Mouse (Mus musculus) forebrain, embryonic 14.5 days (tissue): ENCODE measurements around the gene Ttll1. TPM values are rescaled to one million over a fixed set of nuclear protein-coding genes. Genes with fewer than 3 reads are reported as not detected.

Experiments used
- ATAC-seq: fragments of 200-750 bp; cut with Nextera tagmentation; 2 replicates; pipeline ENCODE4 v1.8.0; 2017; ENCODE audit warnings: mild to moderate bottlenecking, moderate library complexity
- DNase-seq: peaks from one replicate; pipeline ENCODE4 v3.0.0-alpha.2; 2015; ENCODE audit warnings: low spot score
- H3K27ac ChIP-seq: fragments of 300-500 bp; sonication (generic); 2 replicates; pipeline ENCODE4 v1.5.1; 2014; ENCODE audit warnings: low read depth, mild to moderate bottlenecking, control low read depth, low read length, moderate library complexity
- H3K27me3 ChIP-seq: fragments of 300-500 bp; sonication (generic); replicated peaks from 2 replicates; pipeline ENCODE4 v1.6.1; 2014; ENCODE audit warnings: low read length, control low read depth, mixed read lengths; ENCODE audit not compliant: control insufficient read depth, insufficient read depth
- H3K36me3 ChIP-seq: fragments of 300-500 bp; sonication (generic); 2 replicates; pipeline ENCODE4 v1.6.1; 2014; ENCODE audit warnings: low read length, control low read depth; ENCODE audit not compliant: control insufficient read depth, insufficient read depth
- H3K4me1 ChIP-seq: fragments of 300-500 bp; sonication (generic); 2 replicates; pipeline ENCODE4 v1.6.1; 2014; ENCODE audit warnings: antibody characterized with exemption, low read length, control low read depth; ENCODE audit not compliant: control insufficient read depth, insufficient read depth
- H3K4me2 ChIP-seq: fragments of 300-500 bp; sonication (generic); 2 replicates; pipeline ENCODE4 v1.6.1; 2014; ENCODE audit warnings: mild to moderate bottlenecking, control low read depth, low read length
- H3K4me3 ChIP-seq: fragments of 300-500 bp; sonication (generic); 2 replicates; pipeline ENCODE4 v1.5.1; 2014; ENCODE audit warnings: low read depth, low read length, control low read depth
- H3K9ac ChIP-seq: fragments of 300-500 bp; sonication (generic); 2 replicates; pipeline ENCODE4 v1.6.1; 2014; ENCODE audit warnings: mild to moderate bottlenecking, low read length, control low read depth, moderate library complexity
- H3K9me3 ChIP-seq: fragments of 300-500 bp; sonication (generic); replicated peaks from 2 replicates; pipeline ENCODE4 v1.6.1; 2016; ENCODE audit warnings: low read length, control low read depth, mixed read lengths; ENCODE audit not compliant: control insufficient read depth
- WGBS: fragments of 180-500 bp; shearing (Covaris S2); extraction: QIAGEN DNeasy Blood & Tissue Kit; methylation state at CpG from one replicate; pipeline ENCODE4 v1.1.7; 2014; 5-methylcytosine and 5-hydroxymethylcytosine counted together
- polyA plus RNA-seq: library from polyadenylated mRNA; unstranded; fragments of >200 nt; fragmentation: Nextera tagmentation; extraction: Ambion mirVana; gene quantifications from 2 replicates; pipeline ENCODE4 v1.2.1, GENCODE M21; 2014

Ttll1 gene
- polyA plus RNA-seq, 1 experiment from 2014 or later = 35.5 TPM

DNA sequence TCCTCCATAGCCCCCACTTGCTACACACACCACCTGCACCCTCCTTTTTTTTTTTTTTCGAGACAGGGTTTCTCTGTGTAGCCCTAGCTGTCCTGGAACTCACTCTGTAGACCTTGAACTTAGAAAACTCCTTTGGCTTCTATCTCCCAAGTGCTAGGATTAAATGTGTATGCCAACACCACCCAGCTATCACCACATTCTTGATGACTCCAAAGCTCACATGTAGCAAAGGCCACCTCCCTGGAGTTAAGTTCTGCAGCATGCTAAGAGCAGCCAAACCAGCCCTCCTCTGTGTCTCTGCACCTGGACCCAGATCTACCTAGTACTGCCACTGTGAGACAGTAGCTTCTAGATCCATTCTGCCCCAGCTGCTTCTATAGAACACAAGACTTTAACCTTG lies 53.2 kb downstream of the Ttll1 start:
- no peak for DNase-seq
- H3K4me2 ChIP-seq = no peak overlapping the region
- H3K27ac ChIP-seq = no peak overlapping the region
- WGBS = 91% methylated on average over 1 of the region's 1 CpGs
- no peaks in the 10 kb centered on the region for H3K36me3 ChIP-seq
- H3K4me1 ChIP-seq = no peaks in the 10 kb centered on the region
- no peak overlapping the region for H3K4me3 ChIP-seq
- no peak overlapping the region for H3K9ac ChIP-seq
- no peak for ATAC-seq
- H3K27me3 ChIP-seq = no peaks in the 10 kb centered on the region
- H3K9me3 ChIP-seq = no peaks in the 10 kb centered on the region

DNA sequence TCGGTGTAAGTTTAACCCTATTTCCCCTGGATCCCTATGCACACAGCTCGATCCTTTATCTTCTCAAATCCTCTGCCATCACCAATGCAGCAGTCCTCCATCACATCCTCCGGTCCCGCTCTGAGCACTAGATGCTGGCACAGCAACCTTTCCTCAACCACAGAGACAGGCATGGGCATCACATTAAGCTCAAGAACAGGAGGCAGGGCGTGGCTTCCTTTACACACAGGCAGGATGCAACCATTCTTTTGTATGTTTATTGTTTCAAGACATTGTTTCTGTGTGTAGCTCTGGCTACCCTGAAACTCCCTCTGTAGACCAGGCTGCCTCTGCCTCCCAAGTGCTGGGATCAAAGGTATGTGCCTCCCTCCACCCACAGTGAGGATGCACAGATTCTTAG lies 55.1 kb downstream of the Ttll1 start:
- H3K9me3 ChIP-seq = no peaks in the 10 kb centered on the region
- DNase-seq = no peak
- H3K27me3 ChIP-seq = no peaks in the 10 kb centered on the region
- no peaks in the 10 kb centered on the region for H3K36me3 ChIP-seq
- 93% methylated on average over 5 of the region's 5 CpGs for WGBS
- ATAC-seq = no peak
- no peak overlapping the region for H3K4me3 ChIP-seq
- no peak overlapping the region for H3K9ac ChIP-seq
- no peak overlapping the region for H3K4me2 ChIP-seq
- H3K4me1 ChIP-seq = no peaks in the 10 kb centered on the region
- no peak overlapping the region for H3K27ac ChIP-seq

DNA sequence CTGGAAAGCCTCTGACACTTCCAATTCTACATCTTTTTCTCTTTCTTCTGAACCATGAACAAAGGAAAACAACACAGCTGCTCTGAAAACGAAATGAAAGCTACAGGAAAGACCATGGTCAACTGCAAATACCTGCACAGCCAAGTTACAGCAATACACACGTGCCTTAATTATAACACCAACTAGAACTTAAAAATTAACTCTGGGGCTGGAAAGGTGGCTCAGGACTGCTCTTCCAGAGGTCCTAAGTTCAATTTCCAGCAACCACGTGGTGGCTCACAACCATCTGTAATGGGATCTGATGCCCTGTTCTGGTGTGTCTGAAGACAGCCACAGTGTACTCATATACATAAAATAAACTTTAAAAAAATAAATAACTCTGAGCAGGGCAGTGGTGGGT lies 55.7 kb downstream of the Ttll1 start:
- ATAC-seq (no peak), DNase-seq (no peak)
- Histone ChIP-seq H3K27ac (no peak overlapping the region), H3K36me3 (no peaks in the 10 kb centered on the region), H3K9me3 (no peaks in the 10 kb centered on the region), H3K4me3 (no peak overlapping the region), H3K9ac (no peak overlapping the region), H3K4me1 (no peaks in the 10 kb centered on the region), H3K27me3 (no peaks in the 10 kb centered on the region), H3K4me2 (no peak overlapping the region)
- 86% methylated on average over 3 of the region's 3 CpGs for WGBS

DNA sequence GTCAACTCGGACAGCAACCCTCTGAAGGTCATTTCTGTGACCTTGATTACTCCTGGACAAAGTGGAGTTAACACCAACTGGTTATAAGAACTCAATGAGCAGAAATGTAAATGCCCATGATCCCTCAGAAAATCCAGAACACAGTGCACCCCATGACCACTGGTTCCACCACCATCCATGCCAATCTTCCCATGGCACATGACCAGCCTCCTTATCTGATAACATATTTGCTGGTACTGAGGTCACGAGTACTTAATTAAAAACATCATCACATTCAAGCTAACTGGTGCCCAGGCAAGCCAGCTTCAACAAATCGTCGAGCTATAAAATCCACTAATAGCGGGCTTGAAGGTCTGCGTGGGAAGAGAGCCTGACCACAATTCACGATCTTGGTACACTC lies 56.3 kb downstream of the Ttll1 start:
- no peaks in the 10 kb centered on the region for H3K27me3 ChIP-seq
- DNase-seq = no peak
- H3K9ac ChIP-seq = no peak overlapping the region
- H3K4me1 ChIP-seq = no peaks in the 10 kb centered on the region
- H3K9me3 ChIP-seq = no peaks in the 10 kb centered on the region
- no peak overlapping the region for H3K27ac ChIP-seq
- H3K4me3 ChIP-seq = no peak overlapping the region
- WGBS = 89% methylated on average over 7 of the region's 7 CpGs
- H3K4me2 ChIP-seq = no peak overlapping the region
- H3K36me3 ChIP-seq = no peaks in the 10 kb centered on the region
- no peak for ATAC-seq

DNA sequence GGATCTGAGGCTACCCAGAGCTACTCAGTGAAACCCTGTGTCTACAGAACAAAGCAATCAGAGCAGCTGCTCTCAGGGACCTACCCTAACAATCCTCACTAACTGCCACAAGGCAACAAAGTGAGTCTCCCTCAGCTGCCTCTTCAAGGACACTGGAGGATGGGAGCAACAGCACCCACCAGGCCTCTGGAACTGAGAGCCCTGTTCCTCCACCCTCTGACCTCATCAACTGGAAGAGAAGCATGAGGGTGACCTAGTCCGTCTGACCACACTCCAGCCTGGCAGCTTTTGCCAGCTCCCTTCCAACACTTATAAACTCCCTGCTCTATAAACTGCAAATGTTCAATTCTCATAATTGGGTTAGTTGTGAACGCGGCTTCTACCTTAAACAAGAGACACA lies 56.8 kb downstream of the Ttll1 start:
- Histone ChIP-seq H3K36me3 (no peaks in the 10 kb centered on the region), H3K9me3 (no peaks in the 10 kb centered on the region), H3K4me2 (no peak overlapping the region), H3K27ac (no peak overlapping the region), H3K27me3 (no peaks in the 10 kb centered on the region), H3K4me3 (no peak overlapping the region), H3K9ac (no peak overlapping the region), H3K4me1 (no peaks in the 10 kb centered on the region)
- ATAC-seq (no peak), DNase-seq (no peak)
- 85% methylated on average over 3 of the region's 3 CpGs for WGBS

DNA sequence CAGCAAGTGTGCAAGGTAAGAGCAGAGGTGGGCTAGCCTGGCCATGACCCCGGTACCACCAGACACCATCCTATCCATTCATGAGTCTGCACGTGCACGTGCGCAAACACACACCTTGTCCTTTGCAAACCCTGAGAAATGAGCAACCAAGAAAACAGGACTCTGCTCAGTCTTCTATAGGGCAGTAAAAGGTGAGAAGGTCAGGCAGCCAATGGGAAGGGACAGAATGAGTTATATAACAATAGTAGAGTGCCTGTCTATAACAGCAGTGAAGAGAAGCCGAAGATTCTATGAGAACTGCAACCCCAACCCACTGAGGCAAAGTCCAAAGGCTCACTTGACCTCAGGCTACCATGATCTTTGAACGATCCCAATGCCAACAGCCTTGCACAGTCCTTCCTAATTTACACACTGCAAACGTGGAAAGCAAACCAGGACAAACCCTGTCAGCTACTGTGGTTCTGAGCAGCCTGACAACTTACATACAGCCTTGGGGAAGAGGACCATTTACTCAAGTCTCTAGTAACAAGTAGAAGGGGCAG lies 58.4 kb downstream of the Ttll1 start:
- Histone ChIP-seq H3K4me2 (no peak overlapping the region), H3K9ac (no peak overlapping the region), H3K36me3 (no peaks in the 10 kb centered on the region), H3K27ac (no peak overlapping the region), H3K4me3 (no peak overlapping the region), H3K9me3 (no peaks in the 10 kb centered on the region), H3K4me1 (no peaks in the 10 kb centered on the region), H3K27me3 (no peaks in the 10 kb centered on the region)
- WGBS = 86% methylated on average over 7 of the region's 7 CpGs
- ATAC-seq (no peak), DNase-seq (no peak)

DNA sequence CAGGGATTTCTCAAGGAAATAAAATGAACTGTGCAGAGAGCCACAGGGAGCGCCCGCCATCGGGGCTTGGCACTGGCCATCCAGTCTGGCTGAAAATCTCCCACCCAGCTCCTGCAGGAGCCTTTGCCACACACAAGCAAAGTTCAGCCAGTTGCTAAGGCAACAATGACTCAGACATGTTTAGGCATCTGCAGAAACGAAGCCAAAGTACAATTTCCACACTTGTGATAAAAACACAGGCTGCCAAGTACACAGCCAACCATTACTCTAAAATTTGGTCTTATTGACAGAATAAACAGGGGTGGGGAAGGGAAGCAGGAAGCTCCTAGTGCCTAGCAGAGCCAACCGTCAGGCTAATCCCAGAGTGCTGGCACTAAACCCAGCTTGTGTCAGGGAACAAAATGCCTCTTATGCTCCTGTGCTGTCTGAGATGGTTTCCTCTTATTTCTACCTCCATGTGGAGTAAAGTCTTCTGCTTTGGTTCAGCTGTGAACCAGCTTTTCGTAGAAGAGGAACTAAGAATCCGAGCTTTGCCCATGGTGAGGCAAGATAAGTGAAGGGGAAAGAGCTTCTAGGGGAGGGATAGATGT lies 59.0 kb downstream of the Ttll1 start:
- Histone ChIP-seq H3K36me3 (no peaks in the 10 kb centered on the region), H3K9me3 (no peaks in the 10 kb centered on the region), H3K4me2 (no peak overlapping the region), H3K27ac (no peak overlapping the region), H3K4me1 (no peaks in the 10 kb centered on the region), H3K4me3 (no peak overlapping the region), H3K27me3 (no peaks in the 10 kb centered on the region), H3K9ac (no peak overlapping the region)
- DNase-seq = peak; percentile 58
- ATAC-seq = no peak
- 70% methylated on average over 7 of the region's 7 CpGs for WGBS

DNA sequence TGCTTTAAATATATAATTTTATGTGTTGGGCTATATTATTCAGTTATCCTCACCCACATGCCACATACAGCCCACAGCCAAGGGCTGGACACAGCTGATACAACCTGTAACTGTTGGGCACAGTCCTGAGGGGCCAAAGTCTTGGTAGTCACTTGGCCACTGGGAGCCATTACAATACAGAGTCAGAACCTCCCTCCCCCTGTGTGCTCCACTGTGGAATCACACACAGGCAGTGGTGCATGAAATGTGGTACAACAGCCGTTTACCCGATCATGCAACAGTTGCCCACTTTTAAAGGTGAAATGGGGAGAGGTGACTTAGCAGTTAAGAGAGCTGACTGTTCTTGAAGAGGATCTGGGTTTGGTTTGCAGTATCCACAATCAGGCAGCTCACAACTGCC lies 60.7 kb downstream of the Ttll1 start:
- ATAC-seq (no peak), DNase-seq (no peak)
- no peaks in the 10 kb centered on the region for H3K36me3 ChIP-seq
- 89% methylated on average over 2 of the region's 2 CpGs for WGBS
- no peak overlapping the region for H3K4me3 ChIP-seq
- no peak overlapping the region for H3K27ac ChIP-seq
- no peaks in the 10 kb centered on the region for H3K27me3 ChIP-seq
- H3K4me1 ChIP-seq = 0 out of 2 replicates have a peak, but pooled peaks cover 2% of the 10 kb centered on the region
- no peak overlapping the region for H3K4me2 ChIP-seq
- no peak overlapping the region for H3K9ac ChIP-seq
- no peaks in the 10 kb centered on the region for H3K9me3 ChIP-seq

DNA sequence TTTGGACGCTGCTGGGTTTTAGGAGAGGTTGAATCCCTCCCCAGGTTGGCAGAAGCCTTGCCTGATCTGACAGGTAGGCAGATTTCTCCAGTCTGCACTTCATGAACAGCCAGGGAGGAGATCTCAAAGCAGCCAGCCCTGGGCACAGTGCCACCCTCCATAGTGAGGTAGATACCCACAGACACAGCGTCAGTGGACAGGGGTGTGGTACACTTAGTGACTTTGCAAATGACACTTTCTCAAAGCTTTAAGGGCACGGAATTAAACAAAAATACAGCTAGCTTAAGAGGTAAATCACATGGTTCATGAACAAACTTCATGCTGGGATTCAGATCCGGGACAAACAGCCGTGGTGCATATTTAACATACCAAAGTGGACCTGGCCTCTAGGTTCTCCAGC lies 62.0 kb downstream of the Ttll1 start:
- no peak overlapping the region for H3K4me2 ChIP-seq
- H3K36me3 ChIP-seq = no peaks in the 10 kb centered on the region
- H3K9me3 ChIP-seq = no peaks in the 10 kb centered on the region
- H3K27ac ChIP-seq = no peak overlapping the region
- 0 out of 2 replicates have a peak, but pooled peaks cover 2% of the 10 kb centered on the region for H3K4me1 ChIP-seq
- WGBS = 76% methylated on average over 5 of the region's 5 CpGs
- H3K9ac ChIP-seq = no peak overlapping the region
- no peaks in the 10 kb centered on the region for H3K27me3 ChIP-seq
- ATAC-seq = no peak
- no peak for DNase-seq
- no peak overlapping the region for H3K4me3 ChIP-seq
